Mouse (Mus musculus) retina, adult 2 months (tissue): ENCODE measurements around the gene Mctp1.

ENCODE experiments used
- DNase-seq: peaks from one replicate; pipeline ENCODE4 v3.0.0-alpha.2; 2012; ENCODE audit warnings: low read depth, low spot score

The Mctp1 gene

DNA sequence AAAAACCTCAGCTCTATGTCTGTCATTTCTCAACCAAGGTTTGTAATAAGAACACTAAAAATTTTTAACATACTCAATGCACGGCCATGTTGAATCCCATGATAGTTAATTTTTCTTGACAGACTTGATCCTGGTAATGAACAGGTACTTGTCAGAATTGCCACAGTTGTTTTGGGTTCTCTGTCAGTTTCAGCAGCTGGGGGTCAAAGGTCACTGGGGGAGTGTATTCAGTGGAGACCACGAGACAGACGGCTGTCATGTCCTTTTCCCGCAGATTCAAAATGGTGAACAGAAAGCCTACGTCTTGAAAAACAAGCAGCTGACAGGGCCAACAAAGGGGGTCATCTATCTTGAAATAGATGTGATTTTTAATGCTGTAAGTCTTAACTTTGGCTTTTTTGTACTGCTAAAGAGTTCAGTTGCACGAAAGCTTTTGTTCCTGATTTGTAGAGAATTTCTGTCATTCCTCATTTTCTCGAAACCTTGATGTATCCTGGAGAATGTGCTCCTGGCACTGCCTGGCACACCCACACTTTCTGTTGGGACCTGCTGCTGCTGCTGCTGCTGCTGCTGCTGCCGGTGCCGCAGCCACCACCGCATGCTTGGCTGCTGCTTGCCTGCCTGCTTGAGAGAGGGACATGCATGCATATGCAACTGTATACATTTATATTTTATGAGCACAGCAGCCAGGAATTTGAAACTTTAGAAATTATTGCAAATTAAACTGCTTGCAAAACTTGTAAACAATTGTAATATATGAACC, 440.8 kb downstream of the Mctp1 start:
- DNase-seq = no peak

DNA sequence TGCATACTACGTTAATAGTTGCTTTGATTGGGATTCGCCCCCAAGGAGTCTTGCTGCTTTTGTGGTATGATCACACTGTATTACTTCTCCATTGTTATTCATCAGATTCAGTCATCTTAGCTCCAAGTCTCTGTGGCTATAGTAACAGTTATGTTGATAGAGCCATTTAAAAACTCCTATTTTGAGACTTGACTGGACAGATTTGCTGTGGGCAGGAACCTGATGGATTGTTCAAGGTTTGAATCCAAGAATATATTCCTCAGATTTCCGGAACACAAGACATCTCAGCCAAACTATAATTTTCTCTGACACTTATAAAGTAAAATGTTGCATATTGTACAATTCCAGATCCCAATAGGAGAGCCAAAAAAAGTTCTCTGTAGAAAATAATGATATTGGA, 443.4 kb downstream of the Mctp1 start:
- no peak for DNase-seq

GRCm38 (mm10) chr13:76838031-76838430, 453.7 kb downstream of the Mctp1 start:
- DNase-seq = no peak

- no peak for DNase-seq
These were observed 456.4 kb downstream of the Mctp1 start for GRCm38 (mm10) chr13:76840712-76841111.

GRCm38 (mm10) chr13:76844629-76845255, 460.4 kb downstream of the Mctp1 start:
- peak; percentile 38 for DNase-seq

- DNase-seq = no peak
These were observed 466.2 kb downstream of the Mctp1 start for GRCm38 (mm10) chr13:76850412-76851054.

DNA sequence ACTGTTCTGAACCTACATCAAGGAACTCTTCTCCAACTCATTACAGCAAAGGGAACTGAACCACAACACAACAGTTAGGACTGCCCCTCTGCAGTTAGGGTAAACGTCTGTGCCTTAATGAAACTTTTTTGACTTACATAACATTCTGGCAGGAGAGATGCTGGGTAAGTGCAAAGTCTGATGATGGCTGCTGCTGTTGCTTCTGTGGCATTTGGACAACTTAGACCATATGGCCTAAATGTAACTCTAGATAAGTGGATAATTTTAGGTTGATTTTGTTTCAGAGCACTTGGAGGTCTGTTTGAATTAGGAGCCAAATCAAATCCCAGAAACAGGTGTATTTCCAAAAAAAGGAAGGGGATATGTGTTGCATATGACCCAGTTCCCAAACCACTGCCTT, 470.0 kb downstream of the Mctp1 start:
- no peak for DNase-seq

- DNase-seq = no peak
These were observed 470.7 kb downstream of the Mctp1 start for GRCm38 (mm10) chr13:76855021-76855420.

DNA sequence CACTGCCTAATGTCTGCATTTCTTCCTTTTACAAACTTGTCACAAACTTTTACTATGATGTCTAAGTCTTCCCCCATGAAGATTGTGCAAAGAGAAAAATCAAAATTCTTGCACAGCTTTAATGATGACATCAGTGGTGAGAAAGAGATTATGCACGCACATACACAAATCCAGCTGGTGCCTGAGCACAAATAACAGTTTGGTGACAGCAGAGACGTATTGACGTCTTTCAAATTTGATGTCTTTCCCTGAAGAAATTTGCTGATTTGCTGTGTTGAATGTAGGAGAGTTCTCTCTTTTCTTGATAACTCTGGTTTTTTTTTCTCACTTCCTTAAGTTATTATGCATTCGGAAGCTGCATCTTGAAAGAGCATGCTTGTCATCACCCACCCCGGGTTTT, 472.7 kb downstream of the Mctp1 start:
- DNase-seq = no peak

GRCm38 (mm10) chr13:76858078-76858482, 473.7 kb downstream of the Mctp1 start:
- no peak for DNase-seq

GRCm38 (mm10) chr13:76870291-76870690, 486.0 kb downstream of the Mctp1 start:
- DNase-seq = no peak

DNA sequence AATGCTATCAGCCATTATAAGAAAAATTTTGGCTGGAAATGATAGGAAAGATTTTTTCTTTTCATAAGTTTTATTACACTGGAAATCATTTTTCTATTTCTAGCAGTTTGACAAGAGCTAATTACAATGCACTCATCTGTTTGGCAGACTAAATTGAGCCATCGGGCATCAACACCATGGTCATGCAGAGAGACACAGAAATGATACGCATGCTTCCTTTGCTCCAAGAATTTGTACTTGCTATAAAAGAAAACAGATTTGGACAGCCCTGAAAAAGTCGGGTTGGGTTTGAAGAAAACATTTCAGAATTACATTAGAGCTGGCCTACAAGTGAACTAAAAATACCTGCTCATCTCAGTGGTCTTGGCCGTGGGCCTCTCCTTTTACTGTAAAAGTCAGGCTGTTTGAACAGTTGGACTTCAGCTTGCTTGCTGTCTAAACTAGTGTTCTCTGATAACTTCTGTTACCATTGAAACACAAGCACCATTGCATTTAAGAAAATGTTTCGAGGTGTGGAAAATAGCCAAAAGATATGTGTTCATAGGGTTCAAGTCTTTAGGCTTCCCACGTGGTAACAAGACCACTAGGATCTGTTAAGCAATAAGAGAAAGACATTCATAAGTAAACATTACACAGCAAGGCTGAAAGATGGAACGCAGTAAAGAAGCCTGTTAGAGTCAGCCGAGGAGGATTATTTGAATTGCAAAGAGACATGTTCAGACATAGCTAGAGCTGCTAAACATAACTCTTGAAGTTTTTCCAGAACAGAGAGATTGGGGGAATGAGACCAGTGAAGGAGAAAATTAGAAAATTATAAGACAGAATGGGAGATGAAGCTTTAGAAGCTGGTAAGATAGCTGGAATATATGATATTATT, 493.8 kb downstream of the Mctp1 start:
- DNase-seq = no peak

- DNase-seq = no peak
These were observed 494.7 kb downstream of the Mctp1 start for GRCm38 (mm10) chr13:76879008-76879407.

GRCm38 (mm10) chr13:76884517-76885092, 500.3 kb downstream of the Mctp1 start:
- DNase-seq = no peak

GRCm38 (mm10) chr13:76892987-76893386, 508.7 kb downstream of the Mctp1 start:
- no peak for DNase-seq

GRCm38 (mm10) chr13:76895770-76896456, 511.6 kb downstream of the Mctp1 start:
- DNase-seq = no peak

DNA sequence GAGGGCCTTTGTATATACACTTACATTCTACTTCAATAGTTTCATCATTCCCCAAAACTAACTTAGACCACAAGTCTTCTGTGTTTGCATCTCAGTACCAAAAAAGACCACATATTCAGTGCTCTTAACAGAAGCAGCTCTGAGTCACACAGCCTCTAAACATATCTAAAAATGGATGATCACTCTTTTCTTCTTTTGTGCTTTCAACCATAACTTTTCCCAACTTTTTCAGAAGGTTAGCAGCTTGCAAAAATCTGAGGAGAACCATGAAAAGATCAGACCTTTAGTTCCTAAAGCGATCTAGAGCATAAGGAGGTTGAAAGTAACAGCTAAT, 512.1 kb downstream of the Mctp1 start:
- no peak for DNase-seq

DNA sequence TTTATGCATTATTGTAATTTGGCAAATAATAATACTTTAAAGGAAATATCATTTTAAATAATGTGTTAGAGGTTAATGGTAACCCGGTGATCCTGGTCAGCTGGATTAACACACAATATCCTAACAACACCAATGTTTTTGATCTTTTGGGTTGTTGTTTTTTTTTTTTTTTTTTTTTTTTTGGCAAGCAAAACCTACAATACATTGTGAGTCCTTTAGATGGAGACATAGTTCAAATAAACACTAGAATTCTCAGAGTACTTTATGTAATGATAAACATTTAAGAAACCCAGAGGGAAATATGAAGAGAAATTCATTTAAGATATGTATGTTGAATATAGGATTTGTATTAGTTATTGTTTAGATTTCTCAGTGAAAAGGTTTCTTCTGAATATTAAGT, 534.0 kb downstream of the Mctp1 start:
- no peak for DNase-seq

DNA sequence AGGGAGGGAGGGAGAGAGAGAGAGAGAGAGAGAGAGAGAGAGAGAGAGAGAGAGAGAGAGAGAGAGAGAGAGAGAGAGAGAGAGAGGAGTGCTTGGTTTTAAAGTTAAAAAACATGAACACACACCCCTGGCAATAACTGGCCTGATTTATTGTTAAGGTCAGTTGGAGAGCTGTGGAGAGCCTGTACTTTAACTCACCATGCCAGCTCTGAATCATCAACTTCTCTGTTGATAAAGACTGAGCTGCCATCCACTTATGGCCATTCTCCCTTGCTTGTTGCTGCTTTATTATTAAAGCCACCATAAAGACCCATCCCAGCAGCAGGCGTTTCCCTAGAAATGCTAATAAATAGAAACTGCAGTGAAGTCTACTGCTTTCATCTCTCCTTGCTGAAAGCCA, 542.5 kb downstream of the Mctp1 start:
- DNase-seq = no peak

GRCm38 (mm10) chr13:76927875-76928440, 543.6 kb downstream of the Mctp1 start:
- no peak for DNase-seq

DNA sequence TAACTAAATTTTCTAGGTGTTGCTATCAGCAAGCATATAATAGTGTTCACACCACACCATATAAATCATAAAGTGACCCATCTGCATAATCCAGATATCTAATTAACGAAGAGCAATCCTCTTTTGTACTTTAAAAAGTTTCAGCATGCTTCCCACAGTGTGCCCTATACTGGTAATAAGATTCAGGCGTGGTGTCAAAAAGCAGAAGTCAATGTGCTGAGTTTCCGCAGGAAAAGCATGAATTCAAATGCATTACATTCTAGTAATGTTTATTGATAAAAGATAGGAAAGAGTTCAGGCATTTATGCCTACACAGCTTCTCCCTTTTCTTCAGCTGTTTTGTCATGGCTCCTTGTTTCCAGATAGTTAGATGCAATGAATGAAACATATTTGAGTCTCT, 544.8 kb downstream of the Mctp1 start:
- DNase-seq = no peak
